Mouse (Mus musculus): ENCODE data around the gene Efnb3. TPM values are rescaled to one million over a fixed set of nuclear protein-coding genes. Genes with fewer than 3 reads are reported as not detected.

The Efnb3 gene
- 9.8 and 10.2 TPM in 2 replicates for polyA plus RNA-seq (2015; fragmentation: Nextera tagmentation; extraction: Ambion mirVana)

DNA sequence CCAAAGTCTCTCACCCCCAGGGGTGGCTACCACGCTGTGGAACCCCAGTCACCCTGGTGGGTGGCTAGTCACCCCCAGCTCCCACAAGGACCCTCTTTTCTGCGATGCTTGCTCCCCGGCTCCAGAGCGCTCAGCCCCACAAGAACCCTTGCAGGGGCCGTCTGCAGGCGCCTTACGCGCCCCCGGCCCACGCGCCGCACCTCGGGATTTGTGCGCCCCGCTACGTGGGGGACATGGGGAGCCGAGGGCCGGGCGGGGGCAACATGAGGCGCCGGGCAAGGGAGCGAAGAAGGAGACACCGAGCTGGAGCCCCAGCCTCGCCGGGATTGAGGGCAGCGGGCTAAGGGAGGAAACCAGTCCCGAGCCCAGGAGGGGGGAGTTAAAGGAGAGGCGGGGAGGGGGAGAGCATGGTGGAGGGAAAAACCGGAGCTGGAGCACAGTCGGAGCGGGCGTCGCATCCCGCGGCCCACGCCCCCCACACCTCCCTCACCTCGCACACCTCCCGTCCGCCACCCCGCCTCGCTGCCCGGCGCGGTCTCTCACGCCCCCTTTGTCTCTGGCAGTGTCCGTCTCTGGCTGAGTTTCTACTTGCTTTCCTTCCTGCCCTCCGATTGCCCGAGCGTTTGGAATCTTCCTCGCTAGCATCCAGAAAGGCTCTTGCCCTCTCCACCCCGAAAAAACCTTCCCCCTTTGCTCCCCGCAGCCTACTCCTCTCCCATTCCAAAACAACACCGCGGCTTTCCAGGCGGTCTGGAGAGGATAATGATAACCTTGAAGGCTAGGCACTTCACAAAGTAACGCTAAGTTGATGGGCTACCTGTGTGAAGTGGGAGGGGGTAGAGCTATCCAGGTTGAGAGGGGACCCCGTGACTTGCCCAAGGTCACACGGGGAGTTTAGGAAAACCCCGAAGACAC lies at the start of gene Efnb3:
Gene Efnb3, minus strand, starts transcription at position 355 of the 915 bp plus-strand sequence.
- peak within 1 kb of the TSS; percentile 96 for H3K4me2 ChIP-seq (replicated peaks)
- H3K27me3 ChIP-seq (replicated peaks), result no peaks in the 10 kb centered on the region
- H3K4me1 ChIP-seq (replicated peaks), result peaks cover 23% of the 10 kb centered on the region
- H3K36me3 ChIP-seq, result peaks cover 9% of the 10 kb centered on the region; the same call in 1 of the 2 replicates
- 0 out of 2 replicates have a peak within 1 kb of the TSS, but pooled peaks have one; percentile 6 for H3K27ac ChIP-seq
- ATAC-seq, result peak; percentile 63
- peak within 1 kb of the TSS; percentile 56 for H3K4me3 ChIP-seq (replicated peaks)
- 2% methylated on average over 48 of the region's 59 CpGs for WGBS
- H3K9me3 ChIP-seq, result no peaks in the 10 kb centered on the region
- peak within 1 kb of the TSS; percentile 78 for H3K9ac ChIP-seq

DNA sequence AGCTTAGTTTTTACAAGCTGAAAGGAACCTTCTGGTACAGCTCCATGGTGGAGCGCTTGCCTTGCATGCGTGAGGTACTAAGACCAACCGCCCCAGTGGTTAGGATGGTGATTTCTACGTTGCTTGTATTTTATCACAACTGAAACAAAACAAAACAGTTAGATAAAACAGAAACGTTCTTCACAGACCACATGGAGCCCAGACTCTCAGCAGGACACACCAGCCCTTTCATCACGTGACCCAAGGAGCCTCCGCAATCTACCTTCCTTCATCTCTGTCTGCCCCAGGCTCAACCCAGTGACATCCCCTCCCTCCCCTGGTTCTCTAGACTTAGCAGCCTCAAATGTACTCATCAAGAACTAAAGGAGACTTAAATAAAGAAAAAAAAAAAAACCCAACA lies 49.4 kb upstream of the Efnb3 start:
- H3K4me3 ChIP-seq (replicated peaks), result no peak overlapping the region
- H3K9ac ChIP-seq, result no peak overlapping the region
- no peak overlapping the region for H3K27ac ChIP-seq
- H3K9me3 ChIP-seq, result no peaks in the 10 kb centered on the region
- no peak overlapping the region for H3K4me2 ChIP-seq (replicated peaks)
- H3K36me3 ChIP-seq, result no peaks in the 10 kb centered on the region
- no peak for ATAC-seq
- WGBS, result 60% methylated on average over 7 of the region's 7 CpGs
- H3K4me1 ChIP-seq (replicated peaks), result peaks cover 18% of the 10 kb centered on the region
- peaks cover 7% of the 10 kb centered on the region; the same call in 1 of the 2 replicates for H3K27me3 ChIP-seq (replicated peaks)

DNA sequence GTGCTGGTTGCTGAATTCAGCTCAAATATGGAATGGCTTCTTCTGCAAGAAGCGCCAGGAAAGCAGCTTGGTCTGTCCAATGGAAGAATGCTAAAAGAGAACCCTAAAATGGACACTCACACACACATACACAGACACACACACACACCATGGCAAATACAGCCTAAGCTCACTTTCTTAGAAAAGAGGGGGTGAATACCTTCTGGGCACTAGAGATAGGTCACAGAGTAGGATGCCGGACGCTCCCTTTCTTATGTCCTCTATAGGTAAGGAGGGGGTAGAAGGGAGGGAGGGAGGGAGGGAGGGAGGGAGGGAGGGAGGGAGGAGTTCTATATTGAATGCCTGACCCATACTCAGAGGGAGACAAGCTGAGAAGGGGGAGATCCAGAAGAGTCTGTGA lies 48.5 kb upstream of the Efnb3 start:
- H3K4me1 ChIP-seq (replicated peaks), result peaks cover 18% of the 10 kb centered on the region; the same call in 1 of the 2 replicates
- no peaks in the 10 kb centered on the region for H3K36me3 ChIP-seq
- no peak overlapping the region for H3K4me3 ChIP-seq (replicated peaks)
- no peak overlapping the region for H3K27ac ChIP-seq
- no peak for ATAC-seq
- no peak overlapping the region for H3K9ac ChIP-seq
- no peak overlapping the region for H3K4me2 ChIP-seq (replicated peaks)
- no peaks in the 10 kb centered on the region for H3K9me3 ChIP-seq
- WGBS, result 82% methylated on average over 3 of the region's 3 CpGs
- peaks cover 15% of the 10 kb centered on the region; the same call in 1 of the 2 replicates for H3K27me3 ChIP-seq (replicated peaks)

DNA sequence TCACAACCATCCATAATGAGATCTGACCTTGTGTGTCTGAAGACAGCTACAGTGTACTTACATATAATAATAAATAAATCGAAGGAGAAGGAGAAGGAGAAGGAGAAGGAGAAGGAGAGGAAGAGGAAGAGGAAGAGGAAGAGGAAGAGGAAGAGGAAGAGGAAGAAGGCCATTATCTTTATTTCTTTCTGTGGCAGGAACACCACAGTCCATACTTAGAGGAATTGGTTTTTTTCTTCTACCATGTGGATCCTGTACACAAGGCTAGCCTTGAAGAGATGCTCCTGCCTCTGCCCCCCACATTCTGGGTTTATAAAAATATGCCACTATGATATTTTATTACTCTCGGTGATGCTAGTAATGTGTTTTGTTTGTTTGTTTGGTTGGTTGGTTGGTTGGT lies 46.8 kb upstream of the Efnb3 start:
- no peak overlapping the region for H3K9ac ChIP-seq
- H3K36me3 ChIP-seq, result no peaks in the 10 kb centered on the region
- no peak for ATAC-seq
- no peaks in the 10 kb centered on the region for H3K9me3 ChIP-seq
- no peak overlapping the region for H3K4me2 ChIP-seq (replicated peaks)
- no peak overlapping the region for H3K4me3 ChIP-seq (replicated peaks)
- WGBS, result 85% methylated on average over 2 of the region's 2 CpGs
- peaks cover 25% of the 10 kb centered on the region; the same call in 1 of the 2 replicates for H3K4me1 ChIP-seq (replicated peaks)
- no peak overlapping the region for H3K27ac ChIP-seq
- H3K27me3 ChIP-seq (replicated peaks), result peaks cover 15% of the 10 kb centered on the region

DNA sequence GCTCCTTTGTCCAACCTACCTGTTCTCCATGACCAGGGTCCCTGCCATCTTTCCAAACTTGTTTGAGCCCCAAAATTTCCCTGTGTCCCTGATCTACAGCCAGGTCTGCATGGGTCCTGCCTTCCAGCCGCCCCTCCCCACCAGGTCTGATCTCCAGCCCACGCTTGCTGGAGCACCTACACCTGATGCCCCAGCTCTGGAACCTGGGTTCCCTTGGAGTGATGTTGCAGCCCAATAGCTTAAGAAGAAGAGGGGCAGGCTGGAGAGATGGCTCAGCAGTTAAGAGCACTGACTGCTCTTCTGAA lies 46.4 kb upstream of the Efnb3 start:
- WGBS, result 58% methylated on average over 2 of the region's 2 CpGs
- 0 out of 2 replicates have a peak overlapping the region, but pooled peaks have one; percentile 3 for H3K9ac ChIP-seq

DNA sequence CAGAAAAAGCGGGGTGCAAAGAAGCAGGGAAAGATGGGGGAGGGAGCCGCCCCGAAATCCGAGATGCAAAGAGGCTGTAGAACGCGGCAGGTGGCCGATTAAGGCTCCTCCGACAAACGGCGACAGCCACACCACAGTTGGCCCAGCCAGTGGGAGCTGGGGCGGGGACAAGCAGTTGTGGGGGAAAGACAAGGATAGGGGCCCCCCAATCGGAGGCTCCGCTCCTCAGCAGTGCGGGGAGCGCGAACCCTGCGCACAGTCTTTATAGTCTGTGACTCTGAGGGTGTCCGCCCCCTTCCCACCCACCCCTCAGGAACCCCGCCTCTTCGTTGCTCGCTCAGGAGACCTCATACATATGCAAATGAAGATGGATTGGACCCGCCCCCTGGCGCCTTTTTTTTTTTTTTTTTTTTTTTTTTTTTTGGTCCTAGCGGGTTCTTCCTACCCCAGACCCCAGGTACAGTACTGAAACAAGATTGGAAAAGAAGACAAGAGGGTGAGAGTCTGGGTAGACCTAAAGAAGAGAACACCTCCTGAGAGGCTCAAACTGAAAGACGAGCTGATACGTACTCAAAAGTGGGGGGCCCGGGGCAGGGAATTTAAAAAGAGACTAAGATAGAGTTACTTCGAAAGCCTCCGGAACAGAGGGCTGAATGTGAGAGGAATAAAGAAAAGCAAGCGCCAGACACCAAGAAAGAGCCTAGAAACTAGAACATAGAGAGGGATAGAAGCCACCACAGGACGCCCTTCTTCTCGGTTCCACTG lies 45.9 kb upstream of the Efnb3 start, which contains the start of gene Atp1b2:
Gene Atp1b2, minus strand, starts transcription at position 217 of the 765 bp plus-strand sequence.
- no peaks in the 10 kb centered on the region for H3K9me3 ChIP-seq
- peak; percentile 95 for ATAC-seq
- WGBS, result 2% methylated on average over 32 of the region's 32 CpGs
- H3K4me2 ChIP-seq (replicated peaks), result peak within 1 kb of the TSS; percentile 100
- H3K27ac ChIP-seq, result no peak within 1 kb of the TSS
- peak within 1 kb of the TSS; percentile 39 for H3K9ac ChIP-seq
- peaks cover 32% of the 10 kb centered on the region; the same call in 1 of the 2 replicates for H3K4me1 ChIP-seq (replicated peaks)
- H3K27me3 ChIP-seq (replicated peaks), result peaks cover 15% of the 10 kb centered on the region
- no peaks in the 10 kb centered on the region for H3K36me3 ChIP-seq
- peak within 1 kb of the TSS; percentile 59 for H3K4me3 ChIP-seq (replicated peaks)

More for the DNA sequence above, 46.4 kb upstream of the Efnb3 start:
- Histone ChIP-seq H3K27ac (no peak overlapping the region), H3K4me3 (replicated peaks) (peak overlapping the region; percentile 59), H3K4me1 (replicated peaks) (peaks cover 28% of the 10 kb centered on the region; the same call in 1 of the 2 replicates), H3K4me2 (replicated peaks) (peak overlapping the region; percentile 100), H3K27me3 (replicated peaks) (peaks cover 15% of the 10 kb centered on the region), H3K36me3 (no peaks in the 10 kb centered on the region), H3K9me3 (no peaks in the 10 kb centered on the region)
- ATAC-seq, result no peak

DNA sequence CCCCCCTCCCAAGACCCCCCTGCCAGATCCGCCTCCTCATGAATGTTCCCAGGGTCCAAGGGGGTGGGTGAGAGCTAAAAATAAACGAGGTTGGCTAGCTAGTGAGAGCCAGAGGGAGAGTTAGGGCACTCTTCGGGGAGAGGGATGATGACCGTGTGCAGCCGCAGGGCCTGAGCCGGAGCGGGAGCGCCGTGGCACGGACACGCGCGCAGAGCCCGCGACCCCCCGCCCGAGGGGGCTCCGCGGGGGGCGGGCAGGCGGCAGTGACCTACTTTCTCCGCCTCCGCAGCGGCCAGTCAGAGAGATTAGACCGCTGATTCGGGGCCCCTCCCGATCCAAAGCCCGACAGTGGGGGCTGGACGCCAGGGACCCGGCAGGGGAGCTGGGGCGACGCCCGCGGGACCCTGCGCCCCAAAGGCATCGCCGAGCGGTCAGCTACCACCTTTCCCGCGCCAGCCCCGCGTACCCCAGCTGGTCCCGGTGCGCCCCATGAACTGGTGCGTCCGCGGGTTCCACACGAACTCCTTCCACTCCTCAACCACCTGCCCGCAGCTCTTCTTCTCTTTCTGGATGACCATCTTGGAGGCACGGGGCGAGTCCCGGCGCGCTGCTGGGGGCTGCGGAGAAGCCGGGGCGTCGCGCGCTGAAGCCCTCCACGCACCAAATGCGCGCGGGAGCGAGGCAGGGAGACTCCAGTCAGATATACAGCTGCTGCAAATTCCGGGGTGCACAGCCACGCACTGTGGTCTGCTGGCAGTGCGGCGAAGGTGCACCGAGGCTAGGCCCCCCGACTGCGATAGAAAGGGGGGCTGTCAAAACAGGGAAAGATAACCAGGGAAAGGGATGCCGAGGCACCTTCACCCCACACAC lies 45.0 kb upstream of the Efnb3 start:
- Histone ChIP-seq H3K4me1 (replicated peaks) (peaks cover 41% of the 10 kb centered on the region), H3K36me3 (no peaks in the 10 kb centered on the region), H3K27me3 (replicated peaks) (peaks cover 15% of the 10 kb centered on the region), H3K9me3 (no peaks in the 10 kb centered on the region), H3K9ac (peak overlapping the region; percentile 39), H3K27ac (no peak overlapping the region), H3K4me2 (replicated peaks) (peak overlapping the region; percentile 100), H3K4me3 (replicated peaks) (peak overlapping the region; percentile 59)
- ATAC-seq, result peak; percentile 45
- WGBS, result 1% methylated on average over 70 of the region's 73 CpGs

DNA sequence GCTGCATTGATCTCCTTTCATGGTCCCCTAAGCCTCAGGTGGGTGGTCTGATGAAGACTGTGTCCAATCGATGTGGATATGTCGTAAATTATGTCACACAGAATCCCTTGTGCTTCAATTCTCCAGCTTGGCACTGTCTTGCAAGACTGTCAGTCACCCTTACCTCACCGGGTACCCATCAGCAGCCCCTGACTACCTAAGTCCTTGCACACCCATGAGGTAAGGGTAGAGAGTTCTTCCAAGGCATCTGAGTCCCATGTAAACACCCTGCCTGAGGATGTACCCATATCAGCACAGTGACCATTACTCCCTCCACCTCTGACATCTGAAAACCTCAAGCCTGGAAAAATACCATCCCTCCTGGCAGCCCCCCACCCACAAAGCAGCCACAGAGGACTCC lies 44.3 kb upstream of the Efnb3 start:
- peak overlapping the region; percentile 100 for H3K4me2 ChIP-seq (replicated peaks)
- H3K36me3 ChIP-seq, result no peaks in the 10 kb centered on the region
- WGBS, result 53% methylated on average over 3 of the region's 3 CpGs
- H3K4me1 ChIP-seq (replicated peaks), result peaks cover 47% of the 10 kb centered on the region
- ATAC-seq, result no peak
- no peak overlapping the region for H3K27ac ChIP-seq
- H3K9me3 ChIP-seq, result no peaks in the 10 kb centered on the region
- H3K9ac ChIP-seq, result no peak overlapping the region; the same call in 1 of the 2 replicates
- peaks cover 15% of the 10 kb centered on the region for H3K27me3 ChIP-seq (replicated peaks)
- H3K4me3 ChIP-seq (replicated peaks), result peak overlapping the region; percentile 59; the same call in 1 of the 2 replicates

DNA sequence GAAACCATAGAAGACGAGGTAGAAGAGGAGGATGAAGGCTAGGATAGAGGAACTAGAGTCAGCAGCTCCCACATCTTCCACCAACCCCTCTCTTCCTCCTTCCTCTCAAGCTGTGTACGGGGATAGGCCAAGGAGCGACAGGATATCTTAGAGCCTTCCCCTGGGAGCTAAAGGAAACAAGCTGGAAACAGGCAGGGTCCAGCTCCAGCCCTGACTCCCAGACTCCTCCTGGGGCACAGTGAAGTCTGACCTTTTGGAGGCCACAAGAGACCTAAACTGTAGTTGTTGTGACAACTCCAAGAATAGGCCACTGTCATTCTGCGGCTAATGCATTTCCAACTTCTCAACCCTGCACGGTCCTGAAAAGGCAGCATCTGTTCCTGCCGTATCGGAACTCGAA lies 43.5 kb upstream of the Efnb3 start:
- H3K27ac ChIP-seq, result no peak overlapping the region
- peaks cover 15% of the 10 kb centered on the region for H3K27me3 ChIP-seq (replicated peaks)
- ATAC-seq, result no peak
- no peak overlapping the region for H3K9ac ChIP-seq
- H3K4me2 ChIP-seq (replicated peaks), result no peak overlapping the region
- H3K9me3 ChIP-seq, result no peaks in the 10 kb centered on the region
- 86% methylated on average over 8 of the region's 8 CpGs for WGBS
- H3K4me1 ChIP-seq (replicated peaks), result peaks cover 50% of the 10 kb centered on the region
- no peaks in the 10 kb centered on the region for H3K36me3 ChIP-seq
- no peak overlapping the region for H3K4me3 ChIP-seq (replicated peaks)

DNA sequence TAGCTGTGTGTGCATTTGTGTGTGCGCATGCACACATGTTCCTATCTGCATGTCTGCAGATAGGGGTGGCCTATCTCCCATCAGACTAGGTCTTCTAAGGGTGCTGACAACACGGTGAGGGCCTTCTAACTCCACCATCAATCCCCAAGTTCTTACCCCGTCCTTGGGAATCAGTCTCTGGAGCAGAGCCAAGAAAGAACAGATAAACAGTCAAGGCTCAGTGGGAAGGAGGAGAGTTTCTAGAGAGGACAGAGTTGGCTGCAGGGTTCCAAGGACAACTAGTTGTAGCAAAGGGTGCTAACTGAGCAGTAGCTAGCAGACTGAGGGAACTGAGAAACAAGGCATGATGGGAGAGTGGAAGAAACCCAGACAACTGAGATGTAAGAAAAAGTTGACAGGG lies 41.8 kb upstream of the Efnb3 start:
- Histone ChIP-seq H3K4me1 (replicated peaks) (peaks cover 50% of the 10 kb centered on the region), H3K4me3 (replicated peaks) (no peak overlapping the region), H3K27me3 (replicated peaks) (peaks cover 15% of the 10 kb centered on the region), H3K27ac (no peak overlapping the region), H3K36me3 (no peaks in the 10 kb centered on the region), H3K9me3 (no peaks in the 10 kb centered on the region), H3K4me2 (replicated peaks) (no peak overlapping the region), H3K9ac (no peak overlapping the region)
- ATAC-seq, result no peak
- 57% methylated on average over 3 of the region's 3 CpGs for WGBS

DNA sequence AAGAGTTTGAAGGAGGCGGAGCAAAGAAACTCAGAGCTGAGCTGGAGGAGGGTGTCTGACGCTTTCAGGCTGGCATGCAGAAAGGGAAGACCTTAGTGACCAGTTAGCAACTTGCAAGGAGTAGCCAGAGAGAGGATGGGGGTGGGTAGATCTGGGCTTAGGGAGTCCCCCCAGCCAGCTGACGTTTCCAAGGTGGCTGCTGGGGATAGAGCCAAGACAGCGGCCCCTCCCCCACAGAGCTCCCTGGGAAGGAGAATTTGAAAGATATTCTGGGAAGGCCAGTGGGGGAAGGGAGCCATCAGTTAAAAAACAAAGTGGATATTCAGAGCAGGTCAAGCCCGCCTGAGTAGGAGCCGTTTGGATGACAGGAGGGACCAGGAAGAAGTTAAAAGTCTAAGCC lies 40.1 kb upstream of the Efnb3 start:
- no peak overlapping the region for H3K9ac ChIP-seq
- H3K27me3 ChIP-seq (replicated peaks), result peaks cover 11% of the 10 kb centered on the region
- no peak overlapping the region for H3K4me3 ChIP-seq (replicated peaks)
- peaks cover 40% of the 10 kb centered on the region for H3K4me1 ChIP-seq (replicated peaks)
- ATAC-seq, result peak; percentile 64
- H3K27ac ChIP-seq, result peak overlapping the region; percentile 56; the same call in 1 of the 2 replicates
- peak overlapping the region; percentile 28 for H3K4me2 ChIP-seq (replicated peaks)
- H3K36me3 ChIP-seq, result no peaks in the 10 kb centered on the region
- H3K9me3 ChIP-seq, result no peaks in the 10 kb centered on the region
- WGBS, result 16% methylated on average over 6 of the region's 6 CpGs
